Mouse (Mus musculus) megakaryocyte, embryonic 14.5 days (primary cell): ENCODE data around the gene Trap1. TPM values are rescaled to one million over a fixed set of nuclear protein-coding genes. Genes with fewer than 3 reads are reported as not detected.
"Not testable (repeated sequence)": the region's sequence is repeated elsewhere in the genome, so short reads cannot be mapped to it uniquely, and the experiment has no call there.

Experiments used
- H3K27me3 ChIP-seq: replicated peaks from 2 replicates; pipeline ENCODE3; 2012; ENCODE audit warnings: inconsistent platforms
- H3K36me3 ChIP-seq: replicated peaks from 2 replicates; pipeline ENCODE3; 2012; ENCODE audit warnings: low read length, inconsistent platforms, mixed read lengths
- H3K4me1 ChIP-seq: 2 replicates; pipeline ENCODE4 v1.6.1; 2012; ENCODE audit warnings: inconsistent platforms
- H3K4me3 ChIP-seq: replicated peaks from 2 replicates; pipeline ENCODE3; 2012; ENCODE audit warnings: moderate library complexity, mild to moderate bottlenecking, inconsistent platforms
- H3K9me3 ChIP-seq: 2 replicates; pipeline ENCODE4 v1.6.1; 2012; ENCODE audit warnings: inconsistent platforms
- FLI1 ChIP-seq: IDR thresholded peaks from 2 replicates; pipeline ENCODE4 v1.6.1; 2012; ENCODE audit warnings: low read length, inconsistent platforms, mixed read lengths
- GATA1 ChIP-seq: IDR thresholded peaks from 3 replicates; pipeline ENCODE4 v1.6.1; 2012; ENCODE audit warnings: mixed read lengths, low read length, inconsistent platforms, borderline replicate concordance
- polyA plus RNA-seq: library from polyadenylated mRNA; stranded (reverse); fragments of >175 nt; gene quantifications from 2 replicates; pipeline ENCODE4 v1.2.3, GENCODE M21; 2012; ENCODE audit warnings: low replicate concordance; ENCODE audit not compliant: insufficient read depth

Gene Trap1
- 147 and 152 TPM in 2 replicates for polyA plus RNA-seq

- no peaks in the 10 kb centered on the region for H3K27me3 ChIP-seq
- peaks cover 14% of the 10 kb centered on the region for H3K36me3 ChIP-seq
- H3K9me3 ChIP-seq: no peaks in the 10 kb centered on the region
- H3K4me1 ChIP-seq: peaks cover 66% of the 10 kb centered on the region
- TF ChIP-seq GATA1: no peak
- TF ChIP-seq FLI1: no peak
- H3K4me3 ChIP-seq: peak within 1 kb of the TSS; percentile 98
These were observed at the start of gene Trap1 for GRCm38 (mm10) chr16:4077384-4078061. Gene Trap1 (minus strand): TSS chr16:4077827.

- Histone ChIP-seq H3K4me3 (no peak overlapping the region), H3K9me3 (no peaks in the 10 kb centered on the region), H3K27me3 (no peaks in the 10 kb centered on the region), H3K36me3 (peaks cover 92% of the 10 kb centered on the region), H3K4me1 (peaks cover 19% of the 10 kb centered on the region)
- TF ChIP-seq GATA1: no peak
- TF ChIP-seq FLI1: no peak
These were observed 39.4 kb upstream of the Trap1 start for GRCm38 (mm10) chr16:4117072-4117471.

GRCm38 (mm10) chr16:4100374-4100773 lies 22.7 kb upstream of the Trap1 start:
- Histone ChIP-seq H3K27me3 (no peaks in the 10 kb centered on the region), H3K9me3 (no peaks in the 10 kb centered on the region), H3K4me1 (peaks cover 45% of the 10 kb centered on the region), H3K36me3 (peaks cover 71% of the 10 kb centered on the region), H3K4me3 (no peak overlapping the region)
- no peak for TF ChIP-seq FLI1
- no peak for TF ChIP-seq GATA1

GRCm38 (mm10) chr16:4097521-4097920 lies 19.9 kb upstream of the Trap1 start:
- peaks cover 82% of the 10 kb centered on the region for H3K36me3 ChIP-seq
- peaks cover 45% of the 10 kb centered on the region for H3K4me1 ChIP-seq
- H3K9me3 ChIP-seq: no peaks in the 10 kb centered on the region
- H3K4me3 ChIP-seq: no peak overlapping the region
- no peaks in the 10 kb centered on the region for H3K27me3 ChIP-seq
- no peak for TF ChIP-seq FLI1
- no peak for TF ChIP-seq GATA1

- no peaks in the 10 kb centered on the region for H3K27me3 ChIP-seq
- peaks cover 45% of the 10 kb centered on the region for H3K4me1 ChIP-seq
- TF ChIP-seq FLI1 (no peak), GATA1 (no peak)
- peaks cover 87% of the 10 kb centered on the region for H3K36me3 ChIP-seq
- no peaks in the 10 kb centered on the region for H3K9me3 ChIP-seq
- no peak overlapping the region for H3K4me3 ChIP-seq
These were observed 19.3 kb upstream of the Trap1 start for GRCm38 (mm10) chr16:4096898-4097297.

- no peak overlapping the region for H3K4me3 ChIP-seq
- H3K27me3 ChIP-seq: no peaks in the 10 kb centered on the region
- TF ChIP-seq GATA1: no peak
- no peak for TF ChIP-seq FLI1
- H3K9me3 ChIP-seq: no peaks in the 10 kb centered on the region
- peaks cover 41% of the 10 kb centered on the region for H3K4me1 ChIP-seq
- peaks cover 87% of the 10 kb centered on the region for H3K36me3 ChIP-seq
These were observed 18.5 kb upstream of the Trap1 start for GRCm38 (mm10) chr16:4096141-4096540.

- TF ChIP-seq GATA1 (no peak), FLI1 (no peak)
- peaks cover 89% of the 10 kb centered on the region for H3K36me3 ChIP-seq
- H3K27me3 ChIP-seq: no peaks in the 10 kb centered on the region
- no peaks in the 10 kb centered on the region for H3K9me3 ChIP-seq
- peak overlapping the region; percentile 40 for H3K4me3 ChIP-seq
- peaks cover under 1% of the 10 kb centered on the region; the same call in 1 of the 2 replicates for H3K4me1 ChIP-seq
These were observed 9.7 kb upstream of the Trap1 start for GRCm38 (mm10) chr16:4087214-4087913.

GRCm38 (mm10) chr16:4085851-4086387 lies 8.3 kb upstream of the Trap1 start:
- H3K4me3 ChIP-seq: no peak overlapping the region
- peaks cover 10% of the 10 kb centered on the region; the same call in 1 of the 2 replicates for H3K4me1 ChIP-seq
- no peaks in the 10 kb centered on the region for H3K9me3 ChIP-seq
- TF ChIP-seq FLI1: no peak
- no peak for TF ChIP-seq GATA1
- no peaks in the 10 kb centered on the region for H3K27me3 ChIP-seq
- H3K36me3 ChIP-seq: peaks cover 82% of the 10 kb centered on the region

GRCm38 (mm10) chr16:4085051-4085450 lies 7.4 kb upstream of the Trap1 start:
- H3K4me3 ChIP-seq: no peak overlapping the region
- H3K27me3 ChIP-seq: no peaks in the 10 kb centered on the region
- no peaks in the 10 kb centered on the region for H3K9me3 ChIP-seq
- H3K4me1 ChIP-seq: peaks cover 15% of the 10 kb centered on the region
- TF ChIP-seq FLI1: no peak
- peaks cover 73% of the 10 kb centered on the region for H3K36me3 ChIP-seq

GRCm38 (mm10) chr16:4080419-4080818 lies 2.8 kb upstream of the Trap1 start:
- H3K27me3 ChIP-seq, H3K9me3 ChIP-seq, H3K4me3 ChIP-seq: not testable (repeated sequence)
- Histone ChIP-seq H3K4me1 (peaks cover 47% of the 10 kb centered on the region), H3K36me3 (peaks cover 28% of the 10 kb centered on the region)
